Mouse (Mus musculus) thymus, adult 2 months (tissue): ENCODE results near the gene Sass6.

ENCODE experiments used
- CTCF ChIP-seq: fragments of 200-500 bp; IDR thresholded peaks from 2 replicates; pipeline ENCODE4 v1.5.1; 2012; ENCODE audit warnings: mild to moderate bottlenecking, control low read depth, low read length, moderate library complexity, borderline replicate concordance; ENCODE audit not compliant: control insufficient read depth, poor library complexity, insufficient read depth; ENCODE audit errors: extremely low read depth
- POLR2A ChIP-seq: fragments of 200-500 bp; IDR thresholded peaks from 2 replicates; pipeline ENCODE4 v1.6.1; 2012; ENCODE audit warnings: mild to moderate bottlenecking, low read length, control low read depth, moderate library complexity; ENCODE audit not compliant: control insufficient read depth, poor library complexity, insufficient read depth; ENCODE audit errors: extremely low read depth

DNA sequence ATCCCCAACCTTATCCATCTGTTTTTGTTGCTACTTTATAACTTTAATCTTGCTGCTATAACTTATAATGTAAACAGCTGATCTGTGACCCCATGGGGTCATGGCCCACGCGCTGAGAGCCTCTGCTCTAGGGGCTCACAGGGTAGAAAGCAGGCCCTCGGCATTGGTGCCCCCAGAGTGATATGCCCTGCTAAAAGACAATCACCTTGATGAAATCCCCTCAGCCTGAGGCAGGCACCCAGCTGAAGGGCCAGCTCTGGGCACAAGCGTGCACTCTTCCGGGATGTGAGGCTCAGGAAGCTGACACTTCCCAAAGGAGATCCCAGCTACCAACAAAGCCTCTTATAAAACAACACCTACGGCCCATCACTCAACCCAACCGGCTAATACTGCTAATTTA, 43.8 kb downstream of the Sass6 start:
- TF ChIP-seq POLR2A (no peak), CTCF (no peak)
